Mouse (Mus musculus) CH12.LX (cell line): Measurements from ENCODE around the gene Hrh3. TPM values are rescaled to one million over a fixed set of nuclear protein-coding genes. Genes with fewer than 3 reads are reported as not detected.

Source experiments
- DNase-seq: peaks from one replicate; pipeline ENCODE4 v3.0.0-alpha.2; 2013; ENCODE audit errors: extremely low read depth
- H3K27ac ChIP-seq: 2 replicates; pipeline ENCODE4 v1.5.1; 2012; ENCODE audit warnings: low read depth, mild to moderate bottlenecking, control low read depth, moderate library complexity; ENCODE audit not compliant: insufficient read depth
- H3K27me3 ChIP-seq: replicated peaks from 2 replicates; pipeline ENCODE3; 2012; ENCODE audit warnings: inconsistent platforms
- H3K36me3 ChIP-seq, 2 experiments: replicated peaks in 1 of 2; 2 replicates each; pipeline versions ENCODE3 to v1.6.1; 2012; ENCODE audit warnings: inconsistent platforms in 1 of 2, low read length in 1 of 2, mild to moderate bottlenecking in 1 of 2, mixed read lengths in 1 of 2, moderate library complexity in 1 of 2; ENCODE audit not compliant: control insufficient read depth in 1 of 2, insufficient read depth in 1 of 2
- H3K4me1 ChIP-seq, 2 experiments: 2 replicates each; pipeline ENCODE4 v1.6.1; 2012; ENCODE audit warnings: inconsistent platforms in 1 of 2, moderate library complexity in 1 of 2; ENCODE audit not compliant: insufficient read depth in 2 of 2, control insufficient read depth in 1 of 2
- H3K4me2 ChIP-seq: 2 replicates; pipeline ENCODE4 v1.6.1; 2012; ENCODE audit warnings: low read depth, mild to moderate bottlenecking, control low read depth; ENCODE audit not compliant: poor library complexity, insufficient read depth, severe bottlenecking
- H3K4me3 ChIP-seq, 3 experiments: fragments of 150-350 bp in 1 of 3; sonication (generic) in 1 of 3; replicated peaks in 1 of 3; 2 replicates each; pipeline versions ENCODE3 to v1.5.1; 2011 to 2012; ENCODE audit warnings: low read depth in 2 of 3, low read length in 2 of 3, mild to moderate bottlenecking in 2 of 3, moderate library complexity in 2 of 3, control low read depth in 1 of 3, improper control_type of control experiment in 1 of 3, inconsistent platforms in 1 of 3, mixed read lengths in 1 of 3; ENCODE audit not compliant: poor library complexity in 1 of 3
- H3K79me2 ChIP-seq: replicated peaks from 2 replicates; pipeline ENCODE4 v1.6.1; 2012; ENCODE audit warnings: mild to moderate bottlenecking, moderate library complexity; ENCODE audit not compliant: control insufficient read depth, poor library complexity, insufficient read depth, severe bottlenecking; ENCODE audit errors: extremely low read depth
- H3K9ac ChIP-seq: 2 replicates; pipeline ENCODE4 v1.6.1; 2012; ENCODE audit warnings: low read depth, mild to moderate bottlenecking, control low read depth, moderate library complexity; ENCODE audit not compliant: insufficient read depth
- H3K9me3 ChIP-seq: replicated peaks from 2 replicates; pipeline ENCODE3; 2012; ENCODE audit warnings: low read length, inconsistent platforms, mixed read lengths
- CHD1 ChIP-seq: IDR thresholded peaks from 2 replicates; pipeline ENCODE4 v1.6.1; 2012; ENCODE audit warnings: low read depth, low read length, improper control_type of control experiment, inconsistent platforms
- CHD2 ChIP-seq: IDR thresholded peaks from 2 replicates; pipeline ENCODE4 v1.6.1; 2011; ENCODE audit warnings: low read length, improper control_type of control experiment
- ELF1 ChIP-seq: IDR thresholded peaks from 2 replicates; pipeline ENCODE4 v1.6.1; 2014; ENCODE audit warnings: low read depth, mild to moderate bottlenecking, inconsistent platforms, low read length, improper control_type of control experiment
- HCFC1 ChIP-seq: IDR thresholded peaks from 2 replicates; pipeline ENCODE4 v1.6.1; 2012; ENCODE audit warnings: low read depth, mild to moderate bottlenecking, inconsistent platforms, low read length, improper control_type of control experiment
- IRF4 ChIP-seq: IDR thresholded peaks from 2 replicates; pipeline ENCODE4 v1.6.1; 2014; ENCODE audit warnings: low read depth, mild to moderate bottlenecking, inconsistent platforms, low read length, improper control_type of control experiment
- JUN ChIP-seq: IDR thresholded peaks from 2 replicates; pipeline ENCODE4 v1.6.1; 2011; ENCODE audit warnings: low read depth, mild to moderate bottlenecking, low read length, improper control_type of control experiment, moderate library complexity; ENCODE audit not compliant: insufficient read depth
- JUND ChIP-seq: conservative IDR thresholded peaks from 2 replicates; pipeline ENCODE4 v1.6.1; 2011; ENCODE audit warnings: low read depth, low read length, improper control_type of control experiment
- MAFK ChIP-seq: IDR thresholded peaks from 2 replicates; pipeline ENCODE4 v1.6.1; 2011; ENCODE audit warnings: low read length, improper control_type of control experiment; ENCODE audit not compliant: insufficient replicate concordance
- MAX ChIP-seq: IDR thresholded peaks from 2 replicates; pipeline ENCODE4 v1.6.1; 2011; ENCODE audit warnings: low read length, improper control_type of control experiment
- MAZ ChIP-seq: IDR thresholded peaks from 2 replicates; pipeline ENCODE4 v1.6.1; 2012; ENCODE audit warnings: low read depth, mild to moderate bottlenecking, inconsistent platforms, low read length, improper control_type of control experiment, moderate library complexity
- MEF2A ChIP-seq: IDR thresholded peaks from 2 replicates; pipeline ENCODE4 v1.6.1; 2014; ENCODE audit warnings: low read depth, mild to moderate bottlenecking, inconsistent platforms, low read length, improper control_type of control experiment, borderline replicate concordance
- MXI1 ChIP-seq: IDR thresholded peaks from 2 replicates; pipeline ENCODE4 v1.6.1; 2011; ENCODE audit warnings: mild to moderate bottlenecking, low read depth, low read length, improper control_type of control experiment
- NELFE ChIP-seq: IDR thresholded peaks from 2 replicates; pipeline ENCODE4 v1.6.1; 2011; ENCODE audit warnings: low read depth, low read length, improper control_type of control experiment
- PAX5 ChIP-seq: IDR thresholded peaks from 2 replicates; pipeline ENCODE4 v1.6.1; 2012; ENCODE audit warnings: low read length, inconsistent platforms, mixed read lengths
- RAD21 ChIP-seq: IDR thresholded peaks from 2 replicates; pipeline ENCODE4 v1.6.1; 2011; ENCODE audit warnings: low read depth, mild to moderate bottlenecking, low read length, improper control_type of control experiment, moderate library complexity
- RCOR1 ChIP-seq: conservative IDR thresholded peaks from 2 replicates; pipeline ENCODE4 v1.6.1; 2012; ENCODE audit warnings: low read depth, mild to moderate bottlenecking, inconsistent platforms, low read length, improper control_type of control experiment
- SMC3 ChIP-seq: IDR thresholded peaks from 2 replicates; pipeline ENCODE4 v1.6.1; 2011; ENCODE audit warnings: low read depth, low read length, improper control_type of control experiment
- TBP ChIP-seq: conservative IDR thresholded peaks from 2 replicates; pipeline ENCODE4 v1.6.1; 2011; ENCODE audit warnings: low read depth, low read length, improper control_type of control experiment
- UBTF ChIP-seq: IDR thresholded peaks from 2 replicates; pipeline ENCODE4 v1.6.1; 2012; ENCODE audit warnings: low read depth, mild to moderate bottlenecking, inconsistent platforms, low read length, improper control_type of control experiment, moderate library complexity
- USF2 ChIP-seq: conservative IDR thresholded peaks from 2 replicates; pipeline ENCODE4 v1.6.1; 2011; ENCODE audit warnings: low read depth, low read length, improper control_type of control experiment
- ZKSCAN1 ChIP-seq: IDR thresholded peaks from 2 replicates; pipeline ENCODE4 v1.6.1; 2012; ENCODE audit warnings: low read depth, inconsistent platforms, low read length, improper control_type of control experiment, borderline replicate concordance
- ZMIZ1 ChIP-seq: IDR thresholded peaks from 2 replicates; pipeline ENCODE4 v1.6.1; 2012; ENCODE audit warnings: low read depth, mild to moderate bottlenecking, inconsistent platforms, low read length, improper control_type of control experiment
- ZNF384 ChIP-seq: IDR thresholded peaks from 2 replicates; pipeline ENCODE4 v1.6.1; 2012; ENCODE audit warnings: low read depth, low read length, improper control_type of control experiment, inconsistent platforms
- dilution Hi-C: fragments of 300-500 bp; cut with MboI; formaldehyde crosslinking; loops from 2 replicates; pipeline ENCODE4 v1.14.3; 2020; ENCODE audit warnings: low sequenced_read_pairs; ENCODE audit not compliant: extremely low pct_unique_long_range_greater_than_20kb, extremely low pct_ligation_motif_present
- in situ Hi-C: fragments of 300-500 bp; cut with MboI; formaldehyde crosslinking; loops from 3 replicates; pipeline ENCODE4 v1.14.3; 2019; ENCODE audit warnings: low sequenced_read_pairs, low pct_ligation_motif_present, low pct_unique_long_range_greater_than_20kb, mixed read lengths
- polyA plus RNA-seq: library from polyadenylated mRNA; unstranded; fragments of >175 nt; gene quantifications from 2 replicates; pipeline ENCODE4 v1.2.1, GENCODE M21; 2012; ENCODE audit warnings: low read depth; ENCODE audit not compliant: insufficient read length
- total RNA-seq, 2 experiments: library from RNA; depleted of rRNA; stranded (reverse); fragments of 300-350 nt in 1 of 2; fragments of >200 nt in 1 of 2; gene quantifications; 2 replicates each; pipeline ENCODE4 v1.2.3; 2012 to 2014

The Hrh3 gene
- total and polyA plus RNA-seq, 3 experiments: not detected

- TF ChIP-seq MAZ (peak; percentile 72; the same call in 1 of the 2 replicates), MXI1 (peak; percentile 93), MAX (peak; percentile 76), PAX5 (no peak), ZMIZ1 (peak; percentile 89), JUN (no peak), MAFK (no peak), RCOR1 (0 out of 2 replicates have a peak, but pooled peaks have one; percentile 10), SMC3 (no peak), TBP (no peak), ZKSCAN1 (no peak), UBTF (no peak), JUND (no peak), MEF2A (0 out of 2 replicates have a peak, but pooled peaks have one; percentile 12), CHD1 (no peak), HCFC1 (peak; percentile 89), CHD2 (peak; percentile 92), IRF4 (peak; percentile 58; the same call in 1 of the 2 replicates), ZNF384 (no peak), NELFE (peak; percentile 97)
- TF ChIP-seq, all 38 proteins: peak for 19
Observed at GRCm38 (mm10) chr2:180070481-180071453, 33.5 kb downstream of the Hrh3 start, which contains the start of gene Mtg2 (continued).

GRCm38 (mm10) chr2:180069770-180070480 lies 34.4 kb downstream of the Hrh3 start:
- peak overlapping the region; percentile 79 to 90 (median 87) for H3K4me3 ChIP-seq
- H3K4me2 ChIP-seq: peak overlapping the region; percentile 31; the same call in 1 of the 2 replicates
- dilution Hi-C loops: loop anchor here (25.0 kb wide), 1 partner anchor 158 kb away; no protein-coding TSS in a partner anchor

More at GRCm38 (mm10) chr2:180069770-180070480, 34.4 kb downstream of the Hrh3 start:
- in situ Hi-C loops: no loop called here
- no peak overlapping the region for H3K27ac ChIP-seq
- H3K4me1 ChIP-seq: peaks cover 10 to 19% of the 10 kb centered on the region in 2 experiments
- TF ChIP-seq PAX5 (no peak), NELFE (no peak), MXI1 (no peak), TBP (no peak), ZMIZ1 (no peak), USF2 (no peak), CHD2 (no peak), ELF1 (no peak), RAD21 (no peak), HCFC1 (no peak)
- no peaks in the 10 kb centered on the region for H3K27me3 ChIP-seq
- H3K9me3 ChIP-seq: no peaks in the 10 kb centered on the region
- H3K9ac ChIP-seq: peak overlapping the region; percentile 86
- H3K79me2 ChIP-seq: peaks cover 4% of the 10 kb centered on the region; the same call in 1 of the 2 replicates
- no peak for DNase-seq
- peaks cover 14 to 34% of the 10 kb centered on the region in 2 experiments for H3K36me3 ChIP-seq
